Mouse (Mus musculus) limb, embryonic 14.5 days (tissue): ENCODE data around the gene Prkag2. TPM values are rescaled to one million over a fixed set of nuclear protein-coding genes. Genes with fewer than 3 reads are reported as not detected.
"Not testable (repeated sequence)": the region's sequence is repeated elsewhere in the genome, so short reads cannot be mapped to it uniquely, and the experiment has no call there.

Experiments
- ATAC-seq: fragments of 200-750 bp; cut with Nextera tagmentation; 2 replicates; pipeline ENCODE4 v1.8.0; 2017; ENCODE audit warnings: low read depth, moderate number of reproducible peaks, moderate TSS enrichment; ENCODE audit not compliant: low FRiP score
- DNase-seq: peaks from one replicate; pipeline ENCODE4 v3.0.0-alpha.2; 2015; ENCODE audit warnings: low spot score
- H3K27ac ChIP-seq: fragments of 300-500 bp; sonication (generic); replicated peaks from 2 replicates; pipeline ENCODE4 v1.5.1; 2014; ENCODE audit warnings: low read depth, mild to moderate bottlenecking, low read length, moderate library complexity, mixed read lengths
- H3K27me3 ChIP-seq: fragments of 300-500 bp; sonication (generic); 2 replicates; pipeline ENCODE4 v1.6.1; 2014; ENCODE audit warnings: low read length, mixed read lengths; ENCODE audit not compliant: control insufficient read depth, insufficient read depth
- H3K36me3 ChIP-seq: fragments of 300-500 bp; sonication (generic); 2 replicates; pipeline ENCODE4 v1.6.1; 2014; ENCODE audit warnings: mild to moderate bottlenecking, low read length, moderate library complexity, mixed read lengths; ENCODE audit not compliant: control insufficient read depth, insufficient read depth
- H3K4me1 ChIP-seq: fragments of 300-500 bp; sonication (generic); 2 replicates; pipeline ENCODE4 v1.6.1; 2014; ENCODE audit warnings: antibody characterized with exemption, low read length, mixed read lengths; ENCODE audit not compliant: control insufficient read depth, insufficient read depth
- H3K4me2 ChIP-seq: fragments of 300-500 bp; sonication (generic); replicated peaks from 2 replicates; pipeline ENCODE4 v1.6.1; 2014; ENCODE audit warnings: low read depth, mild to moderate bottlenecking, low read length, moderate library complexity; ENCODE audit not compliant: severe bottlenecking
- H3K4me3 ChIP-seq: fragments of 300-500 bp; sonication (generic); replicated peaks from 2 replicates; pipeline ENCODE4 v1.5.1; 2014; ENCODE audit warnings: low read length
- H3K9ac ChIP-seq: fragments of 300-500 bp; sonication (generic); 2 replicates; pipeline ENCODE4 v1.6.1; 2014; ENCODE audit warnings: mild to moderate bottlenecking, low read depth, low read length, moderate library complexity; ENCODE audit not compliant: severe bottlenecking
- H3K9me3 ChIP-seq: fragments of 300-500 bp; sonication (generic); 2 replicates; pipeline ENCODE4 v1.6.1; 2016; ENCODE audit warnings: low read length; ENCODE audit not compliant: control insufficient read depth
- POLR2A ChIP-seq: fragments of 200-500 bp; IDR thresholded peaks from 2 replicates; pipeline ENCODE4 v1.8.0; 2012; ENCODE audit warnings: inconsistent platforms, mild to moderate bottlenecking, moderate library complexity, borderline replicate concordance; ENCODE audit not compliant: insufficient read depth, insufficient read length; ENCODE audit errors: extremely low read depth
- WGBS: fragments of 180-500 bp; shearing (Covaris S2); extraction: QIAGEN DNeasy Blood & Tissue Kit; methylation state at CpG from one replicate; pipeline ENCODE4 v1.1.7; 2014; 5-methylcytosine and 5-hydroxymethylcytosine counted together
- polyA plus RNA-seq, 2 experiments: library from polyadenylated mRNA; depleted of rRNA in 1 of 2; stranded (reverse) in 1 of 2; unstranded in 1 of 2; fragments of >200 nt; fragmentation: Nextera tagmentation in 1 of 2; extraction: Ambion mirVana in 1 of 2; gene quantifications; 2 replicates each; pipeline versions ENCODE4 v1.2.1 to v1.2.3; 2012 to 2014

Gene Prkag2
- polyA plus RNA-seq, 2 experiments, result 21.3 to 32.6 TPM

- 89% methylated on average over 9 of the region's 9 CpGs for WGBS
- Histone ChIP-seq H3K4me1 (no peaks in the 10 kb centered on the region), H3K27me3 (no peaks in the 10 kb centered on the region), H3K4me2 (no peak overlapping the region), H3K9me3 (no peaks in the 10 kb centered on the region; the same call in 1 of the 2 replicates), H3K36me3 (peaks cover 20% of the 10 kb centered on the region), H3K4me3 (no peak overlapping the region), H3K27ac (no peak overlapping the region), H3K9ac (no peak overlapping the region)
- TF ChIP-seq POLR2A, result no peak
- DNase-seq (no peak), ATAC-seq (no peak)
Observed at GRCm38 (mm10) chr5:24861449-24861930, 239.0 kb downstream of the Prkag2 start.

- no peak overlapping the region for H3K4me2 ChIP-seq
- no peak for ATAC-seq
- no peak overlapping the region for H3K27ac ChIP-seq
- H3K4me1 ChIP-seq, result no peaks in the 10 kb centered on the region
- H3K9ac ChIP-seq, result no peak overlapping the region
- no peak for DNase-seq
- 85% methylated on average over 13 of the region's 13 CpGs for WGBS
- H3K9me3 ChIP-seq, result no peaks in the 10 kb centered on the region
- H3K4me3 ChIP-seq, result no peak overlapping the region
- no peaks in the 10 kb centered on the region for H3K27me3 ChIP-seq
- TF ChIP-seq POLR2A, result no peak
- H3K36me3 ChIP-seq, result peaks cover 15% of the 10 kb centered on the region
Observed at GRCm38 (mm10) chr5:24860635-24861448, 239.6 kb downstream of the Prkag2 start.

GRCm38 (mm10) chr5:24859771-24860540, 240.5 kb downstream of the Prkag2 start:
- no peak overlapping the region for H3K4me3 ChIP-seq
- H3K4me1 ChIP-seq, result no peaks in the 10 kb centered on the region
- no peak overlapping the region for H3K4me2 ChIP-seq
- H3K9me3 ChIP-seq, result no peaks in the 10 kb centered on the region
- H3K27ac ChIP-seq, result no peak overlapping the region
- no peak overlapping the region for H3K9ac ChIP-seq
- no peak for ATAC-seq
- no peak for DNase-seq
- no peaks in the 10 kb centered on the region for H3K27me3 ChIP-seq
- 82% methylated on average over 3 of the region's 3 CpGs for WGBS
- no peak for TF ChIP-seq POLR2A
- peaks cover 15% of the 10 kb centered on the region for H3K36me3 ChIP-seq

- no peaks in the 10 kb centered on the region for H3K27me3 ChIP-seq
- no peak overlapping the region for H3K27ac ChIP-seq
- ATAC-seq (no peak), DNase-seq (no peak)
- H3K9me3 ChIP-seq, result no peaks in the 10 kb centered on the region
- no peaks in the 10 kb centered on the region for H3K36me3 ChIP-seq
- H3K4me1 ChIP-seq, result no peaks in the 10 kb centered on the region
- H3K4me3 ChIP-seq, result no peak overlapping the region
- TF ChIP-seq POLR2A, result no peak
- no peak overlapping the region for H3K9ac ChIP-seq
- 62% methylated on average over 3 of the region's 3 CpGs for WGBS
- no peak overlapping the region for H3K4me2 ChIP-seq
Observed at GRCm38 (mm10) chr5:24854827-24855600, 245.4 kb downstream of the Prkag2 start.

- no peak for TF ChIP-seq POLR2A
- H3K36me3 ChIP-seq, result no peaks in the 10 kb centered on the region
- 83% methylated on average over 3 of the region's 3 CpGs for WGBS
- DNase-seq (no peak), ATAC-seq (no peak)
- no peak overlapping the region for H3K27ac ChIP-seq
- H3K9ac ChIP-seq, result no peak overlapping the region
- no peak overlapping the region for H3K4me2 ChIP-seq
- no peaks in the 10 kb centered on the region for H3K4me1 ChIP-seq
- H3K27me3 ChIP-seq, result no peaks in the 10 kb centered on the region
- no peak overlapping the region for H3K4me3 ChIP-seq
- no peaks in the 10 kb centered on the region for H3K9me3 ChIP-seq
Observed at GRCm38 (mm10) chr5:24854256-24854655, 246.2 kb downstream of the Prkag2 start.

- H3K27ac ChIP-seq, DNase-seq, H3K4me1 ChIP-seq, ATAC-seq, H3K4me3 ChIP-seq, H3K36me3 ChIP-seq, H3K9ac ChIP-seq, H3K4me2 ChIP-seq, H3K9me3 ChIP-seq, H3K27me3 ChIP-seq: not testable (repeated sequence)
- WGBS, result 82% methylated on average over 14 of the region's 14 CpGs
Observed at GRCm38 (mm10) chr5:24848261-24848660, 252.2 kb downstream of the Prkag2 start.
